Mouse (Mus musculus): ENCODE data around the gene Itm2c. TPM values are rescaled to one million over a fixed set of nuclear protein-coding genes. Genes with fewer than 3 reads are reported as not detected.

The Itm2c gene
- polyA plus RNA-seq, 1 experiment from 2014 or later, result 256 TPM

DNA sequence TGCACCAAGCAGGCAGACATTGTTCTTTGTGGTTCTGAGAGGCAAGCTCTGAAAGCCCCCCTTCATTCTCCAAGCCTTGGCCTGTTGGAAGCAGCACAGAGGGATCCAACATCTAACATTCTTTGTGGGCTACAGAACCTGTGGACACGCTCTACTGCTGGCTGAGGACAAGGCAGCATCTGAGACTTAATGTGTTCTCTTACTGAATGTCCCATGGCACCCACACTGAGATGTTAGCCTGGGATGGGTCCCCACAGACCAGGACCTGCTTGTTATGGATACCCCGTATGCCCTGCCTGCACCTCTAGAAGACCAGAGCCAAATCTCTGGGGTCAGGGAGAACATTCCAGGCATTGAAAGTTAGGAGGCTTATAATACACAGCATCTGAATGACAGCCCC, 40.2 kb upstream of the Itm2c start:
- ATAC-seq (replicated peaks; ENCODE audit: low FRiP score, low read depth), result 0 out of 2 replicates have a peak, but pooled peaks have one; percentile 11
- WGBS, result 91% methylated on average over 2 of the region's 2 CpGs

GRCm38 (mm10) chr1:85854475-85854874, 39.6 kb upstream of the Itm2c start:
- Histone ChIP-seq H3K4me3 (replicated peaks; ENCODE audit: low read depth, low read length) (no peak overlapping the region), H3K4me1 (replicated peaks; ENCODE audit: insufficient read depth, low read length) (no peaks in the 10 kb centered on the region), H3K9me3 (replicated peaks; ENCODE audit: low read length) (no peaks in the 10 kb centered on the region), H3K9ac (ENCODE audit: low read depth, low read length) (no peak overlapping the region), H3K4me2 (ENCODE audit: low read length) (no peak overlapping the region), H3K36me3 (ENCODE audit: insufficient read depth, low read length) (peaks cover under 1% of the 10 kb centered on the region; the same call in 1 of the 2 replicates), H3K27ac (no peak overlapping the region), H3K27me3 (ENCODE audit: insufficient read depth, low read length) (no peaks in the 10 kb centered on the region)
- 80% methylated on average over 2 of the region's 2 CpGs for WGBS
- peak; percentile 38; the same call in 1 of the 2 replicates for TF ChIP-seq CTCF (IDR thresholded peaks at IDR 0.05; ENCODE audit: low read depth)
- DNase-seq (ENCODE audit: low spot score), result no peak
- no peak for ATAC-seq (replicated peaks; ENCODE audit: low FRiP score, low read depth)

More for the DNA sequence above, 40.2 kb upstream of the Itm2c start:
- DNase-seq (ENCODE audit: low spot score), result no peak
- Histone ChIP-seq H3K27me3 (ENCODE audit: insufficient read depth, low read length) (no peaks in the 10 kb centered on the region), H3K4me1 (replicated peaks; ENCODE audit: insufficient read depth, low read length) (no peaks in the 10 kb centered on the region), H3K4me3 (replicated peaks; ENCODE audit: low read depth, low read length) (no peak overlapping the region), H3K4me2 (ENCODE audit: low read length) (no peak overlapping the region), H3K27ac (no peak overlapping the region), H3K9me3 (replicated peaks; ENCODE audit: low read length) (no peaks in the 10 kb centered on the region), H3K36me3 (ENCODE audit: insufficient read depth, low read length) (peaks cover 7% of the 10 kb centered on the region), H3K9ac (ENCODE audit: low read depth, low read length) (no peak overlapping the region)
- TF ChIP-seq CTCF (IDR thresholded peaks at IDR 0.05; ENCODE audit: low read depth), result no peak

DNA sequence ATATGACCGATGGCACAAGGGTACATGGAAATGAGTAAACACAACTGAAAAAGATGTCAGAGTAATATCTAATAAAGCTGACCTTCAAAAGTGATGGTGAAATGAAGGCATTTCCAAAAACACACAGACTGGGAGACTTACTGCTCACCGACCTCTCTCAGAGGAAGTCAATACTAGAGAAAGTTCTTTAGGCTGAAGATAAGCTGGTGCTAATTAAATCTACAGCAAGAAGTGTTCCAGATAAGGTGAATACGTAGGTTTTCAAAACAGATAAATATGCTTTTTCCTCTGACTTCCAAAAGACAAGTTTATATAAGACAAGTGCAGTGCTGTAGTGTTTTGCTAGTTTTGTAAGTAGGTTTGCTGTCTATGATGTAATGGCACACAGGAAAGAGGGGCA, 37.8 kb upstream of the Itm2c start:
- no peak for DNase-seq (ENCODE audit: low spot score)
- no peaks in the 10 kb centered on the region for H3K9me3 ChIP-seq (replicated peaks; ENCODE audit: low read length)
- no peak overlapping the region for H3K9ac ChIP-seq (ENCODE audit: low read depth, low read length)
- ATAC-seq (replicated peaks; ENCODE audit: low FRiP score, low read depth), result no peak
- no peak for TF ChIP-seq CTCF (IDR thresholded peaks at IDR 0.05; ENCODE audit: low read depth)
- no peaks in the 10 kb centered on the region for H3K27me3 ChIP-seq (ENCODE audit: insufficient read depth, low read length)
- no peaks in the 10 kb centered on the region for H3K36me3 ChIP-seq (ENCODE audit: insufficient read depth, low read length)
- no peak overlapping the region for H3K4me3 ChIP-seq (replicated peaks; ENCODE audit: low read depth, low read length)
- no peak overlapping the region for H3K27ac ChIP-seq
- H3K4me2 ChIP-seq (ENCODE audit: low read length), result no peak overlapping the region
- WGBS, result 83% methylated on average over 3 of the region's 3 CpGs
- H3K4me1 ChIP-seq (replicated peaks; ENCODE audit: insufficient read depth, low read length), result no peaks in the 10 kb centered on the region

- TF ChIP-seq CTCF (IDR thresholded peaks at IDR 0.05; ENCODE audit: low read depth), result peak; percentile 11; the same call in 1 of the 2 replicates
- WGBS, result 73% methylated on average over 6 of the region's 6 CpGs
- no peak for ATAC-seq (replicated peaks; ENCODE audit: low FRiP score, low read depth)
- Histone ChIP-seq H3K4me3 (replicated peaks; ENCODE audit: low read depth, low read length) (no peak overlapping the region), H3K4me1 (replicated peaks; ENCODE audit: insufficient read depth, low read length) (no peaks in the 10 kb centered on the region), H3K27ac (no peak overlapping the region), H3K9me3 (replicated peaks; ENCODE audit: low read length) (0 out of 2 replicates have a peak, but pooled peaks cover 4% of the 10 kb centered on the region), H3K27me3 (ENCODE audit: insufficient read depth, low read length) (no peaks in the 10 kb centered on the region), H3K9ac (ENCODE audit: low read depth, low read length) (no peak overlapping the region), H3K4me2 (ENCODE audit: low read length) (no peak overlapping the region), H3K36me3 (ENCODE audit: insufficient read depth, low read length) (no peaks in the 10 kb centered on the region)
- DNase-seq (ENCODE audit: low spot score), result no peak
Observed at GRCm38 (mm10) chr1:85857261-85857754, 36.8 kb upstream of the Itm2c start.

GRCm38 (mm10) chr1:85864383-85864782, 29.7 kb upstream of the Itm2c start:
- Histone ChIP-seq H3K36me3 (ENCODE audit: insufficient read depth, low read length) (no peaks in the 10 kb centered on the region), H3K27me3 (ENCODE audit: insufficient read depth, low read length) (no peaks in the 10 kb centered on the region), H3K4me1 (replicated peaks; ENCODE audit: insufficient read depth, low read length) (no peaks in the 10 kb centered on the region), H3K9ac (ENCODE audit: low read depth, low read length) (no peak overlapping the region), H3K4me3 (replicated peaks; ENCODE audit: low read depth, low read length) (no peak overlapping the region), H3K9me3 (replicated peaks; ENCODE audit: low read length) (0 out of 2 replicates have a peak, but pooled peaks cover 5% of the 10 kb centered on the region), H3K27ac (no peak overlapping the region), H3K4me2 (ENCODE audit: low read length) (no peak overlapping the region)
- 93% methylated on average over 10 of the region's 10 CpGs for WGBS
- DNase-seq (ENCODE audit: low spot score) (no peak), ATAC-seq (replicated peaks; ENCODE audit: low FRiP score, low read depth) (no peak)
- no peak for TF ChIP-seq CTCF (IDR thresholded peaks at IDR 0.05; ENCODE audit: low read depth)

- H3K27ac ChIP-seq, result no peak overlapping the region
- 85% methylated on average over 7 of the region's 7 CpGs for WGBS
- no peak for TF ChIP-seq CTCF (IDR thresholded peaks at IDR 0.05; ENCODE audit: low read depth)
- no peak overlapping the region for H3K4me3 ChIP-seq (replicated peaks; ENCODE audit: low read depth, low read length)
- H3K4me2 ChIP-seq (ENCODE audit: low read length), result no peak overlapping the region
- H3K27me3 ChIP-seq (ENCODE audit: insufficient read depth, low read length), result no peaks in the 10 kb centered on the region
- no peaks in the 10 kb centered on the region for H3K36me3 ChIP-seq (ENCODE audit: insufficient read depth, low read length)
- H3K4me1 ChIP-seq (replicated peaks; ENCODE audit: insufficient read depth, low read length), result no peaks in the 10 kb centered on the region
- H3K9me3 ChIP-seq (replicated peaks; ENCODE audit: low read length), result no peaks in the 10 kb centered on the region
- ATAC-seq (replicated peaks; ENCODE audit: low FRiP score, low read depth), result no peak
- DNase-seq (ENCODE audit: low spot score), result no peak
- H3K9ac ChIP-seq (ENCODE audit: low read depth, low read length), result no peak overlapping the region
Observed at GRCm38 (mm10) chr1:85870001-85870400, 24.1 kb upstream of the Itm2c start.

- ATAC-seq (replicated peaks; ENCODE audit: low FRiP score, low read depth) (no peak), DNase-seq (ENCODE audit: low spot score) (no peak)
- TF ChIP-seq CTCF (IDR thresholded peaks at IDR 0.05; ENCODE audit: low read depth), result no peak
- WGBS, result 73% methylated on average over 2 of the region's 2 CpGs
- H3K27ac ChIP-seq, result no peak overlapping the region
- no peaks in the 10 kb centered on the region for H3K4me1 ChIP-seq (replicated peaks; ENCODE audit: insufficient read depth, low read length)
- no peak overlapping the region for H3K4me3 ChIP-seq (replicated peaks; ENCODE audit: low read depth, low read length)
- no peaks in the 10 kb centered on the region for H3K27me3 ChIP-seq (ENCODE audit: insufficient read depth, low read length)
- no peak overlapping the region for H3K4me2 ChIP-seq (ENCODE audit: low read length)
- H3K36me3 ChIP-seq (ENCODE audit: insufficient read depth, low read length), result no peaks in the 10 kb centered on the region
- no peaks in the 10 kb centered on the region for H3K9me3 ChIP-seq (replicated peaks; ENCODE audit: low read length)
- H3K9ac ChIP-seq (ENCODE audit: low read depth, low read length), result no peak overlapping the region
Observed at GRCm38 (mm10) chr1:85870546-85870945, 23.5 kb upstream of the Itm2c start.

Data from kidney, postnatal 0 days (tissue).